Mouse (Mus musculus) left cerebral cortex, postnatal 4 days (tissue): ENCODE measurements at regions not wholly inside any gene's neighbourhood (a gene's known extent, or its start where the extent isn't known, plus 50 kb on each side); places are given as distances from the start of the nearest gene placed in this dataset.

Experiments used
- DNase-seq: peaks from one replicate; pipeline ENCODE4 v3.0.0-alpha.2; 2022
- intact Hi-C: fragments of 180-260 bp; cut with DNase I; formaldehyde crosslinking; loops from one replicate; pipeline ENCODE4 v1.15.1; 2025

GRCm38 (mm10) chr2:33986420-33986819, 98.7 kb upstream of the Mvb12b start:
- intact Hi-C loops: no loop called here
- no peak for DNase-seq

GRCm38 (mm10) chr2:33985316-33985715, 97.6 kb upstream of the Mvb12b start:
- no peak for DNase-seq
- intact Hi-C loops: no loop called here

- intact Hi-C loops: no loop called here
- no peak for DNase-seq
Measured at GRCm38 (mm10) chr2:33983112-33983748, 95.5 kb upstream of the Mvb12b start.

GRCm38 (mm10) chr2:33981936-33982335, 94.2 kb upstream of the Mvb12b start:
- intact Hi-C loops: no loop called here
- no peak for DNase-seq

GRCm38 (mm10) chr2:33981321-33981720, 93.6 kb upstream of the Mvb12b start:
- intact Hi-C loops: no loop called here
- DNase-seq: no peak

- DNase-seq: no peak
- intact Hi-C loops: no loop called here
Measured at GRCm38 (mm10) chr2:33980884-33981283, 93.1 kb upstream of the Mvb12b start.

- DNase-seq: no peak
- intact Hi-C loops: loop anchor here (10.0 kb wide), 2 partner anchors 256 to 386 kb away; no protein-coding TSS in a partner anchor
Measured at GRCm38 (mm10) chr2:33979276-33979675, 91.5 kb upstream of the Mvb12b start.

- DNase-seq: no peak
- intact Hi-C loops: loop anchor here (10.0 kb wide), 2 partner anchors 256 to 386 kb away; no protein-coding TSS in a partner anchor
Measured at GRCm38 (mm10) chr2:33978550-33978949, 90.8 kb upstream of the Mvb12b start.

- no peak for DNase-seq
- intact Hi-C loops: loop anchor here (10.0 kb wide), 2 partner anchors 257 to 387 kb away; no protein-coding TSS in a partner anchor
Measured at GRCm38 (mm10) chr2:33977576-33978352, 90.0 kb upstream of the Mvb12b start.

GRCm38 (mm10) chr2:33977151-33977550, 89.4 kb upstream of the Mvb12b start:
- DNase-seq: no peak
- intact Hi-C loops: loop anchor here (10.0 kb wide), 2 partner anchors 258 to 388 kb away; no protein-coding TSS in a partner anchor

GRCm38 (mm10) chr2:33976183-33976582, 88.4 kb upstream of the Mvb12b start:
- intact Hi-C loops: loop anchor here (10.0 kb wide), 2 partner anchors 259 to 389 kb away; no protein-coding TSS in a partner anchor
- DNase-seq: no peak

- DNase-seq: peak; percentile 82
- intact Hi-C loops: loop anchor here (10.0 kb wide), 2 partner anchors 259 to 389 kb away; no protein-coding TSS in a partner anchor
Measured at GRCm38 (mm10) chr2:33975423-33976127, 87.8 kb upstream of the Mvb12b start.

GRCm38 (mm10) chr2:33974737-33975422, 87.1 kb upstream of the Mvb12b start:
- no peak for DNase-seq
- intact Hi-C loops: loop anchor here (5.0 to 10.0 kb wide), 3 partner anchors 260 to 662 kb away; no protein-coding TSS in a partner anchor

GRCm38 (mm10) chr2:33974031-33974430, 86.3 kb upstream of the Mvb12b start:
- intact Hi-C loops: loop anchor here (5.0 to 10.0 kb wide), 3 partner anchors 261 to 663 kb away; no protein-coding TSS in a partner anchor
- no peak for DNase-seq

- intact Hi-C loops: loop anchor here (5.0 to 10.0 kb wide), 3 partner anchors 261 to 664 kb away; no protein-coding TSS in a partner anchor
- DNase-seq: peak; percentile 82
Measured at GRCm38 (mm10) chr2:33973213-33973834, 85.6 kb upstream of the Mvb12b start.

- intact Hi-C loops: loop anchor here (5.0 to 10.0 kb wide), 2 partner anchors 145 to 222 kb away; no protein-coding TSS in a partner anchor
- peak; percentile 95 for DNase-seq
Measured at GRCm38 (mm10) chr2:33966984-33967421, 79.3 kb upstream of the Mvb12b start.

- peak; percentile 74 for DNase-seq
Measured at GRCm38 (mm10) chr2:33966389-33966983, 78.7 kb upstream of the Mvb12b start.

GRCm38 (mm10) chr2:33964096-33964495, 76.3 kb upstream of the Mvb12b start:
- no peak for DNase-seq
- intact Hi-C loops: loop anchor here (10.0 kb wide), 1 partner anchor 219 kb away; no protein-coding TSS in a partner anchor

More at GRCm38 (mm10) chr2:33966389-33966983, 78.7 kb upstream of the Mvb12b start:
- intact Hi-C loops: loop anchor here (5.0 to 10.0 kb wide), 2 partner anchors 144 to 222 kb away; no protein-coding TSS in a partner anchor
